Mouse (Mus musculus): ENCODE results near the gene Abl1. TPM values are rescaled to one million over a fixed set of nuclear protein-coding genes. Genes with fewer than 3 reads are reported as not detected.

Abl1 gene
- polyA plus RNA-seq, 1 experiment from 2014 or later, result 70.5 TPM

GRCm38 (mm10) chr2:31808410-31809357 is 120.5 kb downstream of the Abl1 start:
- Histone ChIP-seq H3K4me3 (no peak overlapping the region), H3K27ac (peak overlapping the region; percentile 16; the same call in 1 of the 2 replicates), H3K4me1 (peaks cover 45% of the 10 kb centered on the region), H3K9me3 (replicated peaks) (no peaks in the 10 kb centered on the region), H3K36me3 (peaks cover 21% of the 10 kb centered on the region), H3K27me3 (ENCODE audit: low read depth, poor library complexity, severe bottlenecking) (no peaks in the 10 kb centered on the region)
- 52% methylated on average over 28 of the region's 28 CpGs for WGBS
- DNase-seq (ENCODE audit: low spot score), result no peak

- peak overlapping the region; percentile 11 for H3K27ac ChIP-seq
- DNase-seq (ENCODE audit: low spot score), result no peak
- 50% methylated on average over 2 of the region's 2 CpGs for WGBS
Observed at GRCm38 (mm10) chr2:31809358-31809740, 121.2 kb downstream of the Abl1 start.

GRCm38 (mm10) chr2:31810444-31810843 is 122.3 kb downstream of the Abl1 start, which contains the start of gene Qrfp:
TSS of gene Qrfp (minus strand) at chr2:31810580.
- Histone ChIP-seq H3K4me3 (no peak within 1 kb of the TSS), H3K9me3 (replicated peaks) (no peaks in the 10 kb centered on the region), H3K4me1 (peaks cover 38% of the 10 kb centered on the region), H3K27ac (peak within 1 kb of the TSS; percentile 57), H3K36me3 (0 out of 2 replicates have a peak, but pooled peaks cover 4% of the 10 kb centered on the region), H3K27me3 (ENCODE audit: low read depth, poor library complexity, severe bottlenecking) (no peaks in the 10 kb centered on the region)
- 68% methylated on average over 12 of the region's 12 CpGs for WGBS
- DNase-seq (ENCODE audit: low spot score), result no peak

More at GRCm38 (mm10) chr2:31809358-31809740, 121.2 kb downstream of the Abl1 start:
- H3K4me3 ChIP-seq, result no peak overlapping the region
- H3K4me1 ChIP-seq, result peaks cover 45% of the 10 kb centered on the region
- no peaks in the 10 kb centered on the region for H3K9me3 ChIP-seq (replicated peaks)
- H3K36me3 ChIP-seq, result peaks cover 14% of the 10 kb centered on the region
- H3K27me3 ChIP-seq (ENCODE audit: low read depth, poor library complexity, severe bottlenecking), result no peaks in the 10 kb centered on the region

- Histone ChIP-seq H3K36me3 (0 out of 2 replicates have a peak, but pooled peaks cover 2% of the 10 kb centered on the region), H3K4me3 (no peak overlapping the region), H3K27me3 (ENCODE audit: low read depth, poor library complexity, severe bottlenecking) (no peaks in the 10 kb centered on the region), H3K9me3 (replicated peaks) (no peaks in the 10 kb centered on the region), H3K4me1 (peaks cover 34% of the 10 kb centered on the region), H3K27ac (no peak overlapping the region)
- DNase-seq (ENCODE audit: low spot score), result no peak
- 89% methylated on average over 14 of the region's 14 CpGs for WGBS
Observed at GRCm38 (mm10) chr2:31811086-31811958, 123.1 kb downstream of the Abl1 start.

- 93% methylated on average over 4 of the region's 4 CpGs for WGBS
- H3K9me3 ChIP-seq (replicated peaks), result no peaks in the 10 kb centered on the region
- peaks cover 20% of the 10 kb centered on the region for H3K4me1 ChIP-seq
- H3K27ac ChIP-seq, result no peak overlapping the region
- no peaks in the 10 kb centered on the region for H3K27me3 ChIP-seq (ENCODE audit: low read depth, poor library complexity, severe bottlenecking)
- no peaks in the 10 kb centered on the region for H3K36me3 ChIP-seq
- DNase-seq (ENCODE audit: low spot score), result no peak
- H3K4me3 ChIP-seq, result no peak overlapping the region
Observed at GRCm38 (mm10) chr2:31813641-31814040, 125.5 kb downstream of the Abl1 start.

- peaks cover 10% of the 10 kb centered on the region for H3K4me1 ChIP-seq
- no peak for DNase-seq (ENCODE audit: low spot score)
- H3K4me3 ChIP-seq, result no peak overlapping the region
- no peaks in the 10 kb centered on the region for H3K36me3 ChIP-seq
- no peaks in the 10 kb centered on the region for H3K9me3 ChIP-seq (replicated peaks)
- H3K27me3 ChIP-seq (ENCODE audit: low read depth, poor library complexity, severe bottlenecking), result no peaks in the 10 kb centered on the region
- 76% methylated on average over 7 of the region's 7 CpGs for WGBS
- H3K27ac ChIP-seq, result no peak overlapping the region
Observed at GRCm38 (mm10) chr2:31814699-31815098, 126.5 kb downstream of the Abl1 start.

GRCm38 (mm10) chr2:31815367-31815766 is 127.2 kb downstream of the Abl1 start:
- H3K27ac ChIP-seq, result no peak overlapping the region
- H3K4me3 ChIP-seq, result no peak overlapping the region
- WGBS, result 25% methylated on average over 5 of the region's 5 CpGs
- peaks cover 3% of the 10 kb centered on the region for H3K4me1 ChIP-seq
- DNase-seq (ENCODE audit: low spot score), result peak; percentile 80
- H3K36me3 ChIP-seq, result no peaks in the 10 kb centered on the region
- H3K27me3 ChIP-seq (ENCODE audit: low read depth, poor library complexity, severe bottlenecking), result peaks cover 5% of the 10 kb centered on the region
- no peaks in the 10 kb centered on the region for H3K9me3 ChIP-seq (replicated peaks)

- peak overlapping the region; percentile 31 for H3K4me3 ChIP-seq
- H3K27me3 ChIP-seq (ENCODE audit: low read depth, poor library complexity, severe bottlenecking), result peaks cover 48% of the 10 kb centered on the region
Observed at GRCm38 (mm10) chr2:31822524-31823371, 134.6 kb downstream of the Abl1 start.

GRCm38 (mm10) chr2:31823933-31824730 is 136.0 kb downstream of the Abl1 start:
- Histone ChIP-seq H3K27me3 (ENCODE audit: low read depth, poor library complexity, severe bottlenecking) (peaks cover 51% of the 10 kb centered on the region), H3K4me1 (peaks cover 33% of the 10 kb centered on the region), H3K9me3 (replicated peaks) (no peaks in the 10 kb centered on the region), H3K27ac (no peak overlapping the region), H3K36me3 (no peaks in the 10 kb centered on the region), H3K4me3 (no peak overlapping the region)
- DNase-seq (ENCODE audit: low spot score), result peak; percentile 65
- 75% methylated on average over 12 of the region's 15 CpGs for WGBS

More at GRCm38 (mm10) chr2:31822524-31823371, 134.6 kb downstream of the Abl1 start:
- no peak for DNase-seq (ENCODE audit: low spot score)
- 23% methylated on average over 39 of the region's 39 CpGs for WGBS
- no peaks in the 10 kb centered on the region for H3K36me3 ChIP-seq
- H3K4me1 ChIP-seq, result peaks cover 19% of the 10 kb centered on the region
- H3K27ac ChIP-seq, result 0 out of 2 replicates have a peak overlapping the region, but pooled peaks have one; percentile 20
- no peaks in the 10 kb centered on the region for H3K9me3 ChIP-seq (replicated peaks)

- DNase-seq (ENCODE audit: low spot score), result no peak
- peaks cover 38% of the 10 kb centered on the region for H3K4me1 ChIP-seq
- H3K36me3 ChIP-seq, result no peaks in the 10 kb centered on the region
- 92% methylated on average over 16 of the region's 16 CpGs for WGBS
- H3K27ac ChIP-seq, result no peak overlapping the region
- H3K4me3 ChIP-seq, result no peak overlapping the region
- no peaks in the 10 kb centered on the region for H3K9me3 ChIP-seq (replicated peaks)
- H3K27me3 ChIP-seq (ENCODE audit: low read depth, poor library complexity, severe bottlenecking), result peaks cover 55% of the 10 kb centered on the region
Observed at GRCm38 (mm10) chr2:31825469-31825911, 137.3 kb downstream of the Abl1 start.
